Mouse (Mus musculus) CH12F3 (cell line): ENCODE measurements around the gene Ikzf3.

Source experiments
- in situ Hi-C: fragments of 300-500 bp; cut with MboI; formaldehyde crosslinking; loops from 2 replicates; pipeline ENCODE4 v1.14.3; 2020; ENCODE audit warnings: low sequenced_read_pairs

Ikzf3 gene

GRCm38 (mm10) chr11:98449419-98449818 lies 96.4 kb downstream of the Ikzf3 start:
- in situ Hi-C loops = no loop called here

GRCm38 (mm10) chr11:98448191-98448790 lies 97.5 kb downstream of the Ikzf3 start:
- in situ Hi-C loops = no loop called here

GRCm38 (mm10) chr11:98447475-98447834 lies 98.4 kb downstream of the Ikzf3 start:
- in situ Hi-C loops = no loop called here

GRCm38 (mm10) chr11:98446562-98447474 lies 99.0 kb downstream of the Ikzf3 start:
- in situ Hi-C loops = no loop called here

GRCm38 (mm10) chr11:98446213-98446561 lies 99.6 kb downstream of the Ikzf3 start, which contains the start of gene Grb7:
Gene Grb7, plus strand, starts transcription at chr11:98446394.
- in situ Hi-C loops = no loop called here

GRCm38 (mm10) chr11:98445679-98446078 lies 100.2 kb downstream of the Ikzf3 start:
- in situ Hi-C loops = no loop called here

- in situ Hi-C loops = no loop called here
These were observed 100.6 kb downstream of the Ikzf3 start for GRCm38 (mm10) chr11:98445238-98445637.

GRCm38 (mm10) chr11:98443688-98444087 lies 102.1 kb downstream of the Ikzf3 start:
- in situ Hi-C loops = no loop called here

GRCm38 (mm10) chr11:98438331-98439158 lies 107.3 kb downstream of the Ikzf3 start, which contains the start of gene Mien1:
Gene Mien1, minus strand, starts transcription at chr11:98438991.
- in situ Hi-C loops = no loop called here

- in situ Hi-C loops = no loop called here
These were observed 108.4 kb downstream of the Ikzf3 start for GRCm38 (mm10) chr11:98437441-98437840.

- in situ Hi-C loops = no loop called here
These were observed 110.1 kb downstream of the Ikzf3 start for GRCm38 (mm10) chr11:98435723-98436122.

GRCm38 (mm10) chr11:98431743-98432502 lies 113.9 kb downstream of the Ikzf3 start:
- in situ Hi-C loops = no loop called here

GRCm38 (mm10) chr11:98428436-98428835 lies 117.4 kb downstream of the Ikzf3 start:
- in situ Hi-C loops = no loop called here

- in situ Hi-C loops = no loop called here
These were observed 119.2 kb downstream of the Ikzf3 start for GRCm38 (mm10) chr11:98426592-98426991.

- in situ Hi-C loops = no loop called here
These were observed 126.8 kb downstream of the Ikzf3 start for GRCm38 (mm10) chr11:98418939-98419547.

GRCm38 (mm10) chr11:98418273-98418672 lies 127.6 kb downstream of the Ikzf3 start:
- in situ Hi-C loops = no loop called here

- in situ Hi-C loops = no loop called here
These were observed 128.8 kb downstream of the Ikzf3 start for GRCm38 (mm10) chr11:98417074-98417473.
